Mouse (Mus musculus) ES-E14 (cell line): ENCODE results near the gene Hils1. TPM values are rescaled to one million over a fixed set of nuclear protein-coding genes. Genes with fewer than 3 reads are reported as not detected.

Experiments used
- DNase-seq: peaks from one replicate; pipeline ENCODE4 v3.0.0-alpha.2; 2013; ENCODE audit warnings: low read depth, low spot score
- H3K27ac ChIP-seq: 2 replicates; pipeline ENCODE4 v1.5.1; 2012; ENCODE audit warnings: low read depth, mild to moderate bottlenecking, low read length, moderate library complexity, mixed read lengths; ENCODE audit not compliant: poor library complexity, insufficient read depth, severe bottlenecking
- H3K36me3 ChIP-seq: 2 replicates; pipeline ENCODE4 v1.6.1; 2012; ENCODE audit warnings: mild to moderate bottlenecking, low read length, moderate library complexity, mixed read lengths; ENCODE audit not compliant: control insufficient read depth, poor library complexity, insufficient read depth, severe bottlenecking
- H3K4me1 ChIP-seq, 2 experiments: fragments of 150-350 bp in 1 of 2; sonication (generic) in 1 of 2; 2 replicates each; pipeline ENCODE4 v1.6.1; 2012; ENCODE audit warnings: low read length in 2 of 2, mild to moderate bottlenecking in 1 of 2, mixed read lengths in 1 of 2; ENCODE audit not compliant: control insufficient read depth in 2 of 2, insufficient read depth in 2 of 2, poor library complexity in 1 of 2
- H3K4me3 ChIP-seq, 2 experiments: fragments of 150-350 bp in 1 of 2; sonication (generic) in 1 of 2; 2 replicates each; pipeline ENCODE4 v1.5.1; 2012; ENCODE audit warnings: low read length in 2 of 2, low read depth in 1 of 2, mild to moderate bottlenecking in 1 of 2, mixed read lengths in 1 of 2; ENCODE audit not compliant: insufficient read depth in 1 of 2, poor library complexity in 1 of 2, severe bottlenecking in 1 of 2
- H3K9ac ChIP-seq: 2 replicates; pipeline ENCODE4 v1.6.1; 2012; ENCODE audit warnings: low read depth, mild to moderate bottlenecking, low read length, mixed read lengths; ENCODE audit not compliant: poor library complexity, insufficient read depth, severe bottlenecking
- H3K9me3 ChIP-seq: fragments of 150-350 bp; sonication (generic); 2 replicates; pipeline ENCODE4 v1.6.1; 2012; ENCODE audit warnings: low read depth, mild to moderate bottlenecking, low read length; ENCODE audit not compliant: control insufficient read depth, insufficient read depth
- CHD2 ChIP-seq: IDR thresholded peaks from 2 replicates; pipeline ENCODE4 v1.6.1; 2014; ENCODE audit warnings: mild to moderate bottlenecking, low read depth, low read length, inconsistent platforms
- HCFC1 ChIP-seq: IDR thresholded peaks from 2 replicates; pipeline ENCODE4 v1.6.1; 2012; ENCODE audit warnings: low read length, inconsistent platforms, borderline replicate concordance; ENCODE audit not compliant: insufficient read depth
- MAFK ChIP-seq: IDR thresholded peaks from 2 replicates; pipeline ENCODE4 v1.6.1; 2014; ENCODE audit warnings: mild to moderate bottlenecking, low read depth, low read length, inconsistent platforms; ENCODE audit not compliant: insufficient read depth
- ZC3H11A ChIP-seq: IDR thresholded peaks from 2 replicates; pipeline ENCODE4 v1.6.1; 2012; ENCODE audit warnings: low read depth, mild to moderate bottlenecking, inconsistent platforms, low read length, borderline replicate concordance
- ZNF384 ChIP-seq: IDR thresholded peaks from 2 replicates; pipeline ENCODE4 v1.6.1; 2012; ENCODE audit warnings: low read depth, low read length, inconsistent platforms
- in situ Hi-C, 2 experiments: fragments of 600-800 bp; cut with MboI; formaldehyde crosslinking; loops; one replicate each; pipeline ENCODE4 v1.15.1; 2025; ENCODE audit warnings: low sequenced_read_pairs in 2 of 2, inconsistent platforms in 1 of 2; ENCODE audit not compliant: unreplicated experiment in 2 of 2
- total RNA-seq: library from RNA; depleted of rRNA; stranded (reverse); fragments of 300-350 nt; gene quantifications from 2 replicates; pipeline ENCODE4 v1.2.3, GENCODE M21; 2012

Hils1 gene
- total RNA-seq, 1 experiment, result not detected

- H3K27ac ChIP-seq, result no peak overlapping the region
- no peak for DNase-seq
- H3K4me3 ChIP-seq, result no peak overlapping the region
- no peak overlapping the region for H3K9ac ChIP-seq
- H3K36me3 ChIP-seq, result no peaks in the 10 kb centered on the region
- no peaks in the 10 kb centered on the region for H3K9me3 ChIP-seq
- in situ Hi-C loops, result no loop called here
- TF ChIP-seq MAFK (no peak), ZNF384 (no peak), CHD2 (no peak), ZC3H11A (no peak), HCFC1 (no peak)
- H3K4me1 ChIP-seq, result no peaks in the 10 kb centered on the region
Observed at GRCm38 (mm10) chr11:94942282-94943023, 24.9 kb upstream of the Hils1 start.

GRCm38 (mm10) chr11:94943054-94943453, 24.3 kb upstream of the Hils1 start:
- no peak for DNase-seq
- TF ChIP-seq CHD2 (no peak), ZC3H11A (no peak), MAFK (no peak), ZNF384 (no peak), HCFC1 (no peak)
- in situ Hi-C loops, result no loop called here
- H3K36me3 ChIP-seq, result no peaks in the 10 kb centered on the region
- no peak overlapping the region for H3K4me3 ChIP-seq
- no peaks in the 10 kb centered on the region for H3K4me1 ChIP-seq
- H3K27ac ChIP-seq, result no peak overlapping the region
- H3K9me3 ChIP-seq, result no peaks in the 10 kb centered on the region
- no peak overlapping the region for H3K9ac ChIP-seq

- Histone ChIP-seq H3K4me1 (no peaks in the 10 kb centered on the region), H3K27ac (no peak overlapping the region), H3K36me3 (no peaks in the 10 kb centered on the region), H3K9ac (no peak overlapping the region), H3K4me3 (no peak overlapping the region), H3K9me3 (no peaks in the 10 kb centered on the region)
- in situ Hi-C loops, result no loop called here
- TF ChIP-seq MAFK (no peak), CHD2 (no peak), ZNF384 (no peak), HCFC1 (no peak), ZC3H11A (no peak)
- DNase-seq, result no peak
Observed at GRCm38 (mm10) chr11:94944295-94944694, 23.1 kb upstream of the Hils1 start.

- Histone ChIP-seq H3K36me3 (no peaks in the 10 kb centered on the region), H3K4me1 (no peaks in the 10 kb centered on the region), H3K27ac (no peak overlapping the region), H3K9me3 (no peaks in the 10 kb centered on the region), H3K4me3 (no peak overlapping the region), H3K9ac (no peak overlapping the region)
- in situ Hi-C loops, result no loop called here
- TF ChIP-seq HCFC1 (no peak), ZNF384 (no peak)
- no peak for DNase-seq
Observed at GRCm38 (mm10) chr11:94945236-94945635, 22.2 kb upstream of the Hils1 start.

- no peak overlapping the region for H3K27ac ChIP-seq
- in situ Hi-C loops, result no loop called here
- no peak overlapping the region for H3K9ac ChIP-seq
- no peaks in the 10 kb centered on the region for H3K36me3 ChIP-seq
- TF ChIP-seq HCFC1, result no peak
- TF ChIP-seq CHD2, result no peak
- TF ChIP-seq MAFK, result no peak
- no peak for TF ChIP-seq ZNF384
- no peak for TF ChIP-seq ZC3H11A
- no peaks in the 10 kb centered on the region for H3K9me3 ChIP-seq
- no peak overlapping the region for H3K4me3 ChIP-seq
- no peak for DNase-seq
- peaks cover 3 to 8% of the 10 kb centered on the region in 2 experiments; a peak in 2 of 4 replicates for H3K4me1 ChIP-seq
Observed at GRCm38 (mm10) chr11:94952169-94952568, 15.2 kb upstream of the Hils1 start.
